Mouse (Mus musculus) common myeloid progenitor, adult 5-6 weeks (primary cell): ENCODE measurements around the gene N4bp3. TPM values are rescaled to one million over a fixed set of nuclear protein-coding genes. Genes with fewer than 3 reads are reported as not detected.

Experiments
- ATAC-seq: replicated peaks from 2 replicates; pipeline ENCODE4 v1.8.0; 2016; ENCODE audit warnings: low read depth, mild to moderate bottlenecking, moderate TSS enrichment, inconsistent platforms; ENCODE audit not compliant: poor library complexity, severe bottlenecking
- total RNA-seq: library from RNA; stranded (forward); fragments of 200-1000, 187-1606 nt; gene quantifications from 2 replicates; pipeline ENCODE4 v1.2.3, GENCODE M21; 2017

Gene N4bp3
- total RNA-seq, 1 experiment from 2014 or later, result 4.3 TPM

GRCm38 (mm10) chr11:51606447-51607095 lies 44.1 kb downstream of the N4bp3 start, which contains the start of gene Hnrnpab:
Hnrnpab (minus strand) TSS chr11:51606847.
- ATAC-seq, result peak; percentile 86

DNA sequence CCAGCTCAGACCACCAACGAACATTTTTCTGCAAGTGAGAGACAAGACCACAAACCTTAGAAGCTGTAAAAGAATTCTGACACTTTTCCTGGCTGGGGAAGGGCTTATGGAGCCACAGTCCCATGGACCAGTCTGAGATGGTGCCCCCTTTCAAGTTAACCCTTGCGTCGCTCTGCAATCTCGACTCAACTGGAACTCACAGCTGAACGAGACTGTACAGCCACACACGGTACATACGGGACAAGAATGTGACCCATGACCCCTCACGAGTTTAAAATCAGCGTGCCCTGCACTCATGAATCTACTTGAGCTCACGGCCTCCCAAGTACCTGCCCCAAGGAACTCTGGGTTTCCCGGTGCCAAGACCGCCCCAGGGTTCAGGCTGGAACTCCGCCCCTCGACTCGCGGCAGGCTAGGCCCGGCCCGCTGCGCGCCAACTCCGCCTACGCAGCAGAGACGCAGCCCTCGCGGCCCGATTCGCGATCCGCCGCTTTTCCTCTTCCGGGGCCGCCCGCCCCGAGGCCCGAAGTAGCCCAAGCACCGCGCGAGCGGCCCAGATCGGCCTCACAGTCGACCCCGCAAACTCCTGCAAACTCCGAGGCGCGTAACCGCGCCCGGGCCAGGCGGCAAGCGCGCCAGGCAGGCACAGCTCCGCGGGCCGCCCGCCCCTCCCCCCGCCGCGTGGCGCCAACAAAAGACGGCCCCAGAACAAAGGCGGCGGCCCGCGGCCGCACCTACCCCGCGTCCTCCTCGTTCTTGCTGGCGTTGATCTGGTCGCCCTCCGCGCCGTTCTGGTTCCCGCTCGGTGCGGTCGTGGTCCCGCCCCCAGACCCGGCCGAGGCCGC lies 44.8 kb downstream of the N4bp3 start:
- peak; percentile 27 for ATAC-seq

GRCm38 (mm10) chr11:51602253-51602652 lies 48.4 kb downstream of the N4bp3 start:
- no peak for ATAC-seq

DNA sequence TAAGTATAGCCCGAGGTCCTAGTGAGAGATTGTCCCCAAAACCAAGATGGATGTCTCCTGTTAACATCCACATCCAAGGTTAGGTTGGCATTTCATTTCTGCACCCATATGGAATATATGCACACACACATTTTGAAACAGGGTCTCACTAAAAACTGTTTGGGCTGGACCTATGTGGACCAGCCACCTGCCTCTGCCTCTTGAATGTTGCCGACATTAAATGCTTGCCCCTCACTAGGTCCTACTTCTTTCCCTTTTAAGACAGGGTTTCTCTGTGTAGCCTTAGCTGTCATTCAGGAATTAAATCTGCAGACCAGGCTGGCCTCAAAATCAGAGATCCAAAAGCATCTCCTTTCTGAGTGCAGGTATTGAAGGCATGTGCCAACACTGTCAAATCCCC lies 53.1 kb downstream of the N4bp3 start:
- no peak for ATAC-seq

DNA sequence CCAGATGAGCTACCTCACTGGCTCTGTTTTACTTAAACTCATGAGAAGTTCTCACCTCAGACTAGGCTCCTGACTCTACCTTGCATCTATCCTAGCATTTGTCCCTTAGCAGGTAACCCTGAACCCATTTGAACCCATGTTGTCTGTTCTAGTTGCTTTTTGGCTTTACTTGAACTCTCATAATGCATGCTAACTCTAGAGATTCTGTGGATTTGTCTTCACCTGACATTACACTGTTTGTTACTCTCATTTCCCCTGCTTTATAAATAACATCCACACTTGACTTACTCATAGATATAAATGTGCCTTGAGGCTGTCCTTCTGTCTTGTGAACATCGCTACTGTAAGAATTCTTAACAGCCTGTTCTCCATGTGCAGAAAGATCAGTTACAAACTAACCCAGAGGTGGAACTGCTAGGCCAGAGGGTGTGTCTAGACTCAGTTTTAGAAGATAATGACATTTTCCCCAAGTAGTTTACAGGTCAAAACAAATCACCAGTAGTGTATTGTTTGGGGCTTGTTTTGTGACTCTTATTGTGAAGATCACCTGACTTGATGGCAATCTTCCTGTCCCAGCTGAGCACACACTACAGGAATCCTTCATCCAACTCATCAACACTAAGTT lies 55.1 kb downstream of the N4bp3 start:
- no peak for ATAC-seq

DNA sequence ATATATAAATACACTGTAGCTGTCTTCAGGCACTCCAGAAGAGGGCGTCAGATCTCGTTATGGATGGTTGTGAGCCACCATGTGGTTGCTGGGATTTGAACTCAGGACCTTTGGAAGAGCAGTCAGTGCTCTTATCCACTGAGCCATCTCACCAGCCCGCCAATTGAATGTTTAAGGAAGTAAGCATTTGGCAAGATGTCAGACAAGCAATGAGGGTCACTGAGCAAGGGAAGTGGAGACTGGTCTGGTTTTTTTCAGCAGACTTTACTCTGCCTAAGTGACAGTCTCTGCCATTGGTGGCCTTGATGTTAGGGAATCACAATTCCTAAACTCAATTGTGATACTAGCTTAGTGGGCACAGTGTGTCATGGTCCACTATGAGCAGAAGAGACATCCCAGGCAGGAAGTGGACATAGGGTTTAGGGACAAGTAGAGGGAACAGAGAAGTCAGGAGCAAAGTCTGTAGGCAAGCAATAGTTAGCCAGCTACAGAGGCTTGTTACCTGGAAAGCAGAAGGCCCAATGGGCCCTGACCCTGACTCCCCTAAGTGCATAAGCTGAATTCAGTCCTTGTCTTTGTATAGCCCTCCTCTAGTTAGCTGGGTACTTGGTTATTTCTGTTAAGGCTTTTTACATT lies 55.8 kb downstream of the N4bp3 start:
- peak; percentile 45 for ATAC-seq

DNA sequence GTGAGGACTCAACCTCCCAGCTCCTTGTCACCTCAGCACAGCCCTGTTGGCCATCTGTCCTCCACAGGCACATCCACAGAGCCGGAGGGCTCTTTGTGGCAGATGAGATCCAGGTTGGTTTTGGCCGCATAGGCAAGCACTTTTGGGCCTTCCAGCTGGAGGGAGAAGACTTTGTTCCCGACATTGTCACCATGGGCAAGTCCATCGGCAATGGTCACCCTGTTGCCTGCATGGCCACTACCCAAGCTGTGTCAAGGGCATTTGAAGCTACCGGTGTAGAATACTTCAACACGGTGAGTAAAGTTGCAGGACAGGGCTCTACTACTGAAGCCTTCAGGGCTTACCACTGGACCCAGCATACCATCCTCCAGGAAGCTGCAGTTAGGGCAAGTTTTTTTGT lies 56.8 kb downstream of the N4bp3 start:
- no peak for ATAC-seq

DNA sequence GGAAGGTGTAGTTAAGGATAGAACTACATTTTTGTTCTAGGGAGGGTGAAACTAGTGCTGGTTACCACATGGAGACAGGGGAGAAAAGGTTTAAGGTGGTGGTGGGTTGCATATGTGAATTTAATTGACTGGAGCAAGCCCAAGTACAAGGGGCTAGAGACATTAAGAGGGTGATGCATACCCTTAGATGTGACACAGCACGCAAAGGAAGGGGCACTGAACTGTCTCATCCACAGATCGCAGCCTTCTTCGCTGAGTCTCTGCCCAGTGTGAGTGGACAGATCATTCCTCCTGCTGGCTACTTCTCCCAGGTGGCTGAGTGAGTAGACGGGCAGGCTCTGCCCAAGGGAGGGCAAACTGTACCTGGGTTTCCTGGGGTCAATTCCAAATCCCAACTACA lies 57.3 kb downstream of the N4bp3 start:
- ATAC-seq, result no peak

Other genes with a start within 250 kb of the N4bp3 start
- 16.1 and 21.2 TPM in 2 replicates for gene Phykpl, start 66.1 kb downstream of the N4bp3 start, total RNA-seq
- 1,082 and 1,177 TPM in 2 replicates for gene Hnrnpab, start 44.0 kb downstream of the N4bp3 start, total RNA-seq
- gene Nhp2, start 31.1 kb downstream of the N4bp3 start, total RNA-seq, result 115 and 170 TPM in 2 replicates
- 15.5 and 15.8 TPM in 2 replicates for gene Rmnd5b, start 14.9 kb downstream of the N4bp3 start, total RNA-seq
- gene D930048N14Rik, start 112 bp upstream of the N4bp3 start, total RNA-seq, result 0.05 TPM in 1 of 2 replicates, not detected in the other
- 8.6 and 18.2 TPM in 2 replicates for gene 0610009B22Rik, start 38.0 kb upstream of the N4bp3 start, total RNA-seq
- gene Sec24a, start 112.8 kb upstream of the N4bp3 start, total RNA-seq, result 10.4 and 11.0 TPM in 2 replicates
- gene Sar1b, start 112.8 kb upstream of the N4bp3 start, total RNA-seq, result 48.7 and 61.4 TPM in 2 replicates
- gene Jade2, start 206.8 kb upstream of the N4bp3 start, total RNA-seq, result 8.1 and 12.7 TPM in 2 replicates